Mouse (Mus musculus) right cerebral cortex, postnatal 25 days (tissue): ENCODE measurements around the gene Dctn3.

Source experiments
- DNase-seq: peaks from one replicate; pipeline ENCODE4 v3.0.0; 2022

The Dctn3 gene

DNA sequence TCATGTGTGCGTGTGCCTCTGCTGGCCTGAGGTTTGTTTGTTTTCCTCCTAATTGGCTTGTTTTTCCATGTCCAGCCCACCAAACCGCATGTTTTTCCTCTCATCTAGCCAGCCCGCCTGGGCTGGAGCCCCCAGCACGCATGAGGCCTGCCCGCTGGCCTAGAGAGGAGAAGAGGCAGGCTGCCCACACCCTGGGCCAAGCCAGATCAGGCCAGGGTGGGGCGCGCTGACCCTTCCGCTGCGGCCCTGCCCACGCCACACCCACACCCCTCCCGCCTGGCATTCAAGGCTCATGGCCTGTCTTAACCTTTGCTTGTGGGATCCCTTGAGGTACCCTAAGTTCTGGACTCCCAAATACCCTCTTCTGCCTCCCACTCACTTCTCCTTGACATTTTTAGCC is 56.3 kb downstream of the Dctn3 start:
- no peak for DNase-seq

- DNase-seq = no peak
These were observed 57.8 kb downstream of the Dctn3 start for GRCm38 (mm10) chr4:41665009-41665675.
